ENCODE assay signal across 40 mouse cellular contexts in genomic region chr2:29700898-29701297, GRCm38 (mm10). TPM values are rescaled to one million over a fixed set of nuclear protein-coding genes. Genes with fewer than 3 reads are reported as not detected.
"Had no signal": no experiment of that assay in that cellular context is flagged by ENCODE, and none has a peak within 500 bp of the region (broad histone marks: within the 10 kb centered on the region; RNA-seq: fewer than 3 reads in every experiment).

No protein-coding gene starts in this region.

- DNase-seq: gastrocnemius, postnatal 14 days; gastrocnemius, postnatal 36 days; heart, adult 11 months; heart, adult 2 months; heart, postnatal 14 days; heart, postnatal 36 days; kidney, adult 11 months; kidney, adult 2 months; kidney, adult 9 months; kidney, postnatal 14 days; kidney, postnatal 36 days; layer of hippocampus, adult 9-11 months; layer of hippocampus, postnatal 36 days; left cerebral cortex, postnatal 4 days had no signal

- H3K4me2 ChIP-seq: heart, embryonic 11.5 days; heart, embryonic 13.5 days; heart, embryonic 15.5 days; hindbrain, embryonic 13.5 days; hindbrain, embryonic 15.5 days; kidney, embryonic 15.5 days; limb, embryonic 13.5 days; limb, embryonic 15.5 days; liver, embryonic 12.5 days had no signal

- H3K4me3 ChIP-seq: heart, adult 2 months; heart, embryonic 13.5 days; heart, embryonic 15.5 days; hindbrain, embryonic 13.5 days; hindbrain, embryonic 15.5 days; kidney, embryonic 15.5 days; limb, embryonic 13.5 days; limb, embryonic 15.5 days; liver, embryonic 12.5 days had no signal

- ATAC-seq: hindbrain, postnatal 0 days; liver, embryonic 12.5 days had no signal

- H3K9me3 ChIP-seq: heart, embryonic 13.5 days; heart, embryonic 15.5 days; hindbrain, embryonic 13.5 days; hindbrain, embryonic 15.5 days; kidney, embryonic 15.5 days; limb, embryonic 13.5 days; limb, embryonic 15.5 days; liver, embryonic 12.5 days had no signal

- H3K27ac ChIP-seq: heart, adult 2 months; heart, embryonic 13.5 days; heart, embryonic 15.5 days; hindbrain, embryonic 13.5 days; hindbrain, embryonic 15.5 days; hindbrain, postnatal 0 days; kidney, embryonic 15.5 days; kidney, postnatal 0 days; limb, embryonic 13.5 days; limb, embryonic 15.5 days; liver, embryonic 12.5 days had no signal

- H3K4me1 ChIP-seq: heart, embryonic 15.5 days; hindbrain, embryonic 13.5 days; hindbrain, embryonic 15.5 days; limb, embryonic 13.5 days; limb, embryonic 15.5 days had no signal

- H3K27me3 ChIP-seq: heart, embryonic 13.5 days; heart, embryonic 15.5 days; hindbrain, embryonic 13.5 days; hindbrain, embryonic 15.5 days; kidney, embryonic 15.5 days; limb, embryonic 13.5 days; limb, embryonic 15.5 days; liver, embryonic 12.5 days had no signal

- H3K9ac ChIP-seq: heart, embryonic 13.5 days; heart, embryonic 15.5 days; hindbrain, embryonic 13.5 days; hindbrain, embryonic 15.5 days; kidney, embryonic 15.5 days; limb, embryonic 13.5 days; limb, embryonic 15.5 days; liver, embryonic 12.5 days had no signal

RNA-seq across cellular contexts. Expression of gene Gm13420, which starts 50.6 kb away (rescaled TPM):
- total RNA-seq: gastrocnemius, adult 18-20 months; gastrocnemius, adult 8-10 months; gastrocnemius, postnatal 14 days; gastrocnemius, postnatal 36 days; heart, adult 2 months; heart, postnatal 14 days; heart, postnatal 36 days; hematopoietic stem cell, adult 5-6 weeks had no signal
- polyA plus RNA-seq: heart, adult 2 months; heart, embryonic 11.5 days; heart, embryonic 13.5 days; heart, embryonic 15.5 days; heart, postnatal 0 days; hindbrain, embryonic 11.5 days; hindbrain, embryonic 13.5 days; limb, embryonic 11.5 days; limb, embryonic 13.5 days; limb, embryonic 15.5 days had no signal

RNA-seq across cellular contexts. Expression of gene Gm13547, which starts 58.2 kb away (rescaled TPM):
- total RNA-seq: gastrocnemius, adult 18-20 months; gastrocnemius, adult 8-10 months; gastrocnemius, postnatal 14 days; gastrocnemius, postnatal 36 days; heart, adult 2 months; heart, postnatal 14 days; heart, postnatal 36 days; hematopoietic stem cell, adult 5-6 weeks; hindbrain, postnatal 0 days; layer of hippocampus, adult 18-20 months; layer of hippocampus, postnatal 14 days; layer of hippocampus, postnatal 36 days; left cerebral cortex, adult 18-20 months; left cerebral cortex, postnatal 25 days; left cerebral cortex, postnatal 4 days; liver, adult 2 months had no signal
- polyA plus RNA-seq: gonadal fat pad, adult 2 months; heart, adult 2 months; heart, embryonic 13.5 days; heart, embryonic 15.5 days; heart, postnatal 0 days; hindbrain, embryonic 11.5 days; hindbrain, embryonic 13.5 days; intestine, embryonic 14.5 days; intestine, embryonic 16.5 days; kidney, adult 2 months; kidney, embryonic 15.5 days; kidney, postnatal 0 days; large intestine, adult 2 months; limb, embryonic 11.5 days; liver, adult 2 months; liver, embryonic 12.5 days had no signal
